Mouse (Mus musculus): ENCODE measurements at regions not wholly inside any gene's neighbourhood (a gene's known extent, or its start where the extent isn't known, plus 50 kb on each side); places are given as distances from the start of the nearest gene placed in this dataset.

- Histone ChIP-seq H3K27ac (ENCODE audit: low read depth, low read length) (no peak overlapping the region), H3K4me2 (ENCODE audit: low read depth, low read length) (no peak overlapping the region), H3K27me3 (ENCODE audit: control insufficient read depth, insufficient read depth, low read length) (no peaks in the 10 kb centered on the region), H3K4me3 (ENCODE audit: low read depth, low read length) (no peak overlapping the region), H3K4me1 (ENCODE audit: control insufficient read depth, insufficient read depth, low read length) (no peaks in the 10 kb centered on the region), H3K9ac (replicated peaks; ENCODE audit: low read depth, low read length) (no peak overlapping the region), H3K36me3 (ENCODE audit: control insufficient read depth, insufficient read depth, low read length) (no peaks in the 10 kb centered on the region), H3K9me3 (ENCODE audit: control insufficient read depth, low read length) (no peaks in the 10 kb centered on the region)
- ATAC-seq (ENCODE audit: low read depth) = no peak
- 67% methylated on average over 10 of the region's 10 CpGs for WGBS
These were observed 109.0 kb upstream of the Itga1 start for GRCm38 (mm10) chr13:115210643-115211208.

GRCm38 (mm10) chr13:115209402-115210192 is 107.8 kb upstream of the Itga1 start:
- Histone ChIP-seq H3K27me3 (ENCODE audit: control insufficient read depth, insufficient read depth, low read length) (no peaks in the 10 kb centered on the region), H3K4me2 (ENCODE audit: low read depth, low read length) (no peak overlapping the region), H3K36me3 (ENCODE audit: control insufficient read depth, insufficient read depth, low read length) (no peaks in the 10 kb centered on the region), H3K4me1 (ENCODE audit: control insufficient read depth, insufficient read depth, low read length) (no peaks in the 10 kb centered on the region), H3K9me3 (ENCODE audit: control insufficient read depth, low read length) (no peaks in the 10 kb centered on the region), H3K9ac (replicated peaks; ENCODE audit: low read depth, low read length) (no peak overlapping the region), H3K27ac (ENCODE audit: low read depth, low read length) (no peak overlapping the region), H3K4me3 (ENCODE audit: low read depth, low read length) (no peak overlapping the region)
- WGBS = 95% methylated on average over 3 of the region's 3 CpGs
- no peak for ATAC-seq (ENCODE audit: low read depth)

GRCm38 (mm10) chr13:115206723-115207122 is 105.0 kb upstream of the Itga1 start:
- 81% methylated on average over 7 of the region's 7 CpGs for WGBS
- no peak overlapping the region for H3K27ac ChIP-seq (ENCODE audit: low read depth, low read length)
- no peak for ATAC-seq (ENCODE audit: low read depth)
- no peaks in the 10 kb centered on the region for H3K9me3 ChIP-seq (ENCODE audit: control insufficient read depth, low read length)
- H3K27me3 ChIP-seq (ENCODE audit: control insufficient read depth, insufficient read depth, low read length) = no peaks in the 10 kb centered on the region
- H3K4me1 ChIP-seq (ENCODE audit: control insufficient read depth, insufficient read depth, low read length) = no peaks in the 10 kb centered on the region
- no peak overlapping the region for H3K4me3 ChIP-seq (ENCODE audit: low read depth, low read length)
- no peak overlapping the region for H3K4me2 ChIP-seq (ENCODE audit: low read depth, low read length)
- H3K36me3 ChIP-seq (ENCODE audit: control insufficient read depth, insufficient read depth, low read length) = no peaks in the 10 kb centered on the region
- no peak overlapping the region for H3K9ac ChIP-seq (replicated peaks; ENCODE audit: low read depth, low read length)

DNA sequence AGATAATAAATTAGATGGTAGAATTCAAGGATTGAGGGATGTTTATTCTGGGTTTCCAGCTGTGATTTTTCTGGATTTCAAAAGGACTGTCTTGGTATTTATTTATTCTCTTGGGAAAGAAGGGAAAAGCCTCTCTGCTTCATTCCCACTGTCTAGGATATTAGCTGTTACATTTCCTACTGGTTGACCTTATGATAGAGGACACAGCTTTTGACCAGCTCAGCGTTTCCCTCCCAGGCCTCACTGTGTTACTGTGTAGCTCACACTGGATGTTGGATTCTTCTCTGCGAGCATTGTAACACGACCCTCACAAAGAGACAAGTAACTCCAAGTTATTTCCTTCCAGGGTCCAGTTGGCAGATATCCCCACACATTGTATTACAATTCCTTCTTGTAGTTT is 97.4 kb upstream of the Itga1 start:
- Histone ChIP-seq H3K4me1 (ENCODE audit: control insufficient read depth, insufficient read depth, low read length) (no peaks in the 10 kb centered on the region), H3K27me3 (ENCODE audit: control insufficient read depth, insufficient read depth, low read length) (no peaks in the 10 kb centered on the region), H3K27ac (ENCODE audit: low read depth, low read length) (no peak overlapping the region), H3K36me3 (ENCODE audit: control insufficient read depth, insufficient read depth, low read length) (no peaks in the 10 kb centered on the region), H3K4me2 (ENCODE audit: low read depth, low read length) (no peak overlapping the region), H3K9me3 (ENCODE audit: control insufficient read depth, low read length) (no peaks in the 10 kb centered on the region), H3K4me3 (ENCODE audit: low read depth, low read length) (no peak overlapping the region), H3K9ac (replicated peaks; ENCODE audit: low read depth, low read length) (no peak overlapping the region)
- WGBS = 62% methylated on average over 3 of the region's 3 CpGs
- ATAC-seq (ENCODE audit: low read depth) = no peak

DNA sequence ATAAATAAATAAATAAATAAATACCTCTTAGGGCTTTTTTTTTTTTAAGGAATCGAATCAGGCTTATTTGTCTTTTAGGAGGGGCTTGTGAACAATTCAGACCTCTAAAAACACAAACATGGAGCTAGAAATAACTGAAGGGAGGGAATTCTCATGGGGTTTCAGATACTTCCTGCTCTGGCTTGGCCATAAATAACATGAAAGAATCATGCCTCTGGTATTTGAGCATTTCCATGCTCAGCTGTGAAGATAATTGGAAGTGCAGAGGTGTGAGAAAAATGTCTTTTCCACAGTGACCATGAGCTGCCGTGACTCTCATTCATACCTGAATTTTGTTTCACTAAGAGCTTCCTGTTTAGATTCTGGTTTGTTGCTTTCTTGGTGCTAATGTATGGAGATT is 86.3 kb upstream of the Itga1 start:
- Histone ChIP-seq H3K9ac (replicated peaks; ENCODE audit: low read depth, low read length) (no peak overlapping the region), H3K36me3 (ENCODE audit: control insufficient read depth, insufficient read depth, low read length) (no peaks in the 10 kb centered on the region), H3K4me1 (ENCODE audit: control insufficient read depth, insufficient read depth, low read length) (no peaks in the 10 kb centered on the region), H3K4me3 (ENCODE audit: low read depth, low read length) (no peak overlapping the region), H3K9me3 (ENCODE audit: control insufficient read depth, low read length) (no peaks in the 10 kb centered on the region), H3K27ac (ENCODE audit: low read depth, low read length) (no peak overlapping the region), H3K4me2 (ENCODE audit: low read depth, low read length) (no peak overlapping the region), H3K27me3 (ENCODE audit: control insufficient read depth, insufficient read depth, low read length) (no peaks in the 10 kb centered on the region)
- 68% methylated on average over 2 of the region's 2 CpGs for WGBS
- no peak for ATAC-seq (ENCODE audit: low read depth)

DNA sequence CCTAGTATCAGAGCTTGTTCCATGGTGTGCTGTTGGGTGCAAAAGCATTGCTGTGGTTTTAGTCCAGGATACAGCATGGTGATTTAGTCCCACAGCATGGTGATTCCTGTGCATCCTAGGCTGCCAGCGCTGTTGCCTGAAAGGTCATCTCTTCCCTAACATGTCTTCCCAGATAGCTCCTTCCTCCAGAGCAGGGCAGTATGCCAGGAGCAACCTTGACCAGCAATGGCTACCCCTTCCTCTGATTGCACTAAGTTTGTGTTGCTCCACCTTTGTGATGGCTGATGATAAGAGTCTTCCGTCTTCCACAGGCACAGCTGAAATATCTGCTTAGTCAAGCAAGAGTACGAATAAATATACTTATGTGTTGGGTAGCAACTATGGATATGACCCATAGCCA is 85.6 kb upstream of the Itga1 start:
- no peaks in the 10 kb centered on the region for H3K36me3 ChIP-seq (ENCODE audit: control insufficient read depth, insufficient read depth, low read length)
- no peak overlapping the region for H3K4me2 ChIP-seq (ENCODE audit: low read depth, low read length)
- H3K9me3 ChIP-seq (ENCODE audit: control insufficient read depth, low read length) = no peaks in the 10 kb centered on the region
- WGBS = 96% methylated on average over 3 of the region's 3 CpGs
- H3K27ac ChIP-seq (ENCODE audit: low read depth, low read length) = no peak overlapping the region
- no peak overlapping the region for H3K4me3 ChIP-seq (ENCODE audit: low read depth, low read length)
- ATAC-seq (ENCODE audit: low read depth) = no peak
- H3K9ac ChIP-seq (replicated peaks; ENCODE audit: low read depth, low read length) = no peak overlapping the region
- H3K27me3 ChIP-seq (ENCODE audit: control insufficient read depth, insufficient read depth, low read length) = no peaks in the 10 kb centered on the region
- no peaks in the 10 kb centered on the region for H3K4me1 ChIP-seq (ENCODE audit: control insufficient read depth, insufficient read depth, low read length)

- Histone ChIP-seq H3K27me3 (ENCODE audit: control insufficient read depth, insufficient read depth, low read length) (no peaks in the 10 kb centered on the region), H3K4me2 (ENCODE audit: low read depth, low read length) (no peak overlapping the region), H3K27ac (ENCODE audit: low read depth, low read length) (no peak overlapping the region), H3K9ac (replicated peaks; ENCODE audit: low read depth, low read length) (no peak overlapping the region), H3K36me3 (ENCODE audit: control insufficient read depth, insufficient read depth, low read length) (no peaks in the 10 kb centered on the region), H3K4me3 (ENCODE audit: low read depth, low read length) (no peak overlapping the region), H3K9me3 (ENCODE audit: control insufficient read depth, low read length) (no peaks in the 10 kb centered on the region), H3K4me1 (ENCODE audit: control insufficient read depth, insufficient read depth, low read length) (no peaks in the 10 kb centered on the region)
- ATAC-seq (ENCODE audit: low read depth) = no peak
- WGBS = 91% methylated on average over 6 of the region's 6 CpGs
These were observed 80.6 kb upstream of the Itga1 start for GRCm38 (mm10) chr13:115182211-115182870.

DNA sequence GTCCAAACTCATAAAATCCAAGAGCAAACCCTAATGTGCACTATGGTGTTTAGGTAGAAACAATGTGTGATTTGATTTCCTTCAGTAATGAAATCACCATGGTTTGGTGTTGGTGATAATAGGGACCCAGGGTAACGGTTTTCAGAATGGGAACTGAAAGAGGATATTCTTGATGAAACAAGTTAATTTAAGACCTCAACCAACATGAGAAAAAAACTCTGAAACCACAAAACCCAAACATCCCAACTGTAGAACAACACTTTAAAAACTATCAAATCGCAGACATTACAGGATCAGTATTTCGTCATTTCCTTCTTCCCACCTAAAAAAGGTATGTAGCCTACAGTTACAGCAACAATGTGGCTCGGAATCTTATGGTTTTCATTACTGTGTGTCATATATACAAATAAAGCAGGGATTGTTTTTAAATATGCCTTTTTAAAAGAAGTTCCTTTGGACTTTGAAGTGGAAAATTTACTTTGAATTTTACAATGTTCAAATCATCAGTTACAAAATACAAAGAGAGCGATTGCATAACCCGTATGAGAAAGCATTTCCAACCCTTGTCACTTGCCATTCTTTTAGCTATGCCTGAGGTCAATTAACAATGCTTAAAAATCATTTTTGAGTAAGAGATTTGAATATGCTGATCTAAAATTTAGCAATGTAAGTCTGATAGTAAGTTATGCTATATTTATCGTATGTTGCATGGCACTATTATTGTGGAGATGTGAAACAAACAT is 76.6 kb upstream of the Itga1 start:
- no peak for ATAC-seq (ENCODE audit: low read depth)
- H3K9me3 ChIP-seq (ENCODE audit: control insufficient read depth, low read length) = no peaks in the 10 kb centered on the region
- no peaks in the 10 kb centered on the region for H3K4me1 ChIP-seq (ENCODE audit: control insufficient read depth, insufficient read depth, low read length)
- no peak overlapping the region for H3K4me3 ChIP-seq (ENCODE audit: low read depth, low read length)
- 94% methylated on average over 7 of the region's 7 CpGs for WGBS
- H3K27me3 ChIP-seq (ENCODE audit: control insufficient read depth, insufficient read depth, low read length) = no peaks in the 10 kb centered on the region
- no peak overlapping the region for H3K9ac ChIP-seq (replicated peaks; ENCODE audit: low read depth, low read length)
- H3K4me2 ChIP-seq (ENCODE audit: low read depth, low read length) = no peak overlapping the region
- no peaks in the 10 kb centered on the region for H3K36me3 ChIP-seq (ENCODE audit: control insufficient read depth, insufficient read depth, low read length)
- no peak overlapping the region for H3K27ac ChIP-seq (ENCODE audit: low read depth, low read length)
